ENCODE assay signal across 32 mouse cellular contexts in the genomic region with DNA sequence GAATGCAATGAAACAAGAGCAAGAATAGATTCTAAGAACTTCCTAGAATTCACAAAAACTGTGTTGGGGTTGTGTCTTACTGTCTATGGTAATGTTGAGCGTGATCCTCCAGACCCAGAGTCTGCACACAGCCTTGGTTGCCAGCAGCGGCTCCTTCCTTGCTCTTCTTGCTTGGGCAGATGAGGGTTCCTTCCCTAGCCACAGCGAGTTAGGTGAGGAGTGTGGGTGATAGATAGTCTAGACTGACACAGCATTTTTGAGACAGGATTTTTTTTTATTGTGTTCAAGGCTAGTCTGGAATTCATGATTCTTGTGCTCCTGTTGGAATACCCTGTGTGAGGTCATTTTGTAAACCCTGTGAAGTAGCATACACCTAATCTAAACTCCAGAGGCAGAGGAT. TPM values are rescaled to one million over a fixed set of nuclear protein-coding genes. Genes with fewer than 3 reads are reported as not detected.
DNase-seq lines count a peak whose midpoint lies in the region; ATAC-seq lines count a peak whose summit lies in the region.
"Had no signal": no experiment of that assay in that cellular context is flagged by ENCODE, and none has a peak within 500 bp of the region (broad histone marks: within the 10 kb centered on the region; RNA-seq: fewer than 3 reads in every experiment).

No protein-coding gene starts in this region.

- H3K9ac ChIP-seq in liver, embryonic 13.5 days, result no peak overlapping the region
- no peak overlapping the region for H3K9ac ChIP-seq in forebrain, embryonic 12.5 days
- H3K9ac ChIP-seq: hindbrain, embryonic 15.5 days; limb, embryonic 15.5 days; lung, embryonic 15.5 days; midbrain, embryonic 15.5 days had no signal

- no peaks in the 10 kb centered on the region for H3K27me3 ChIP-seq in liver, embryonic 13.5 days
- H3K27me3 ChIP-seq in forebrain, embryonic 12.5 days, result no peaks in the 10 kb centered on the region
- H3K27me3 ChIP-seq: CH12.LX; hindbrain, embryonic 15.5 days; limb, embryonic 15.5 days; lung, embryonic 15.5 days; megakaryocyte, embryonic 14.5 days; midbrain, embryonic 15.5 days had no signal

- H3K4me2 ChIP-seq in liver, embryonic 13.5 days, result no peak overlapping the region; the same call in 1 of the 2 replicates
- H3K4me2 ChIP-seq in forebrain, embryonic 12.5 days, result no peak overlapping the region
- H3K4me2 ChIP-seq: hindbrain, embryonic 15.5 days; limb, embryonic 15.5 days; lung, embryonic 15.5 days; midbrain, embryonic 15.5 days had no signal

- H3K36me3 ChIP-seq in liver, embryonic 13.5 days, result peaks cover 24% of the 10 kb centered on the region
- peaks cover 8% of the 10 kb centered on the region for H3K36me3 ChIP-seq in forebrain, embryonic 12.5 days (replicated peaks)
- H3K36me3 ChIP-seq: midbrain, embryonic 15.5 days had no signal

- peak; percentile 48; the same call in 1 of the 2 replicates for ATAC-seq in erythroblast, adult 5-6 weeks (replicated peaks; ENCODE audit: low FRiP score, poor library complexity, severe bottlenecking)
- peak; percentile 88 for ATAC-seq in liver, embryonic 13.5 days (ENCODE audit: low read depth)
- peak; percentile 84 for ATAC-seq in megakaryocyte progenitor cell, adult 5-6 weeks (replicated peaks; ENCODE audit: poor library complexity)
- no peak for ATAC-seq in forebrain, embryonic 12.5 days (ENCODE audit: low FRiP score)
- ATAC-seq: forebrain, embryonic 16.5 days; inflammation-experienced regulatory T-cells, adult 6 months; midbrain, embryonic 15.5 days had no signal

- no peak overlapping the region for H3K4me3 ChIP-seq in liver, embryonic 13.5 days (replicated peaks)
- no peak overlapping the region for H3K4me3 ChIP-seq in forebrain, embryonic 12.5 days (replicated peaks)
- H3K4me3 ChIP-seq: forebrain, embryonic 10.5 days; gastrocnemius, adult 2 months; hindbrain, embryonic 10.5 days; hindbrain, embryonic 15.5 days; limb, embryonic 10.5 days; limb, embryonic 15.5 days; lung, embryonic 15.5 days; megakaryocyte, embryonic 14.5 days; midbrain, embryonic 15.5 days had no signal

- peaks cover 33% of the 10 kb centered on the region for H3K4me1 ChIP-seq in liver, embryonic 13.5 days (replicated peaks)
- no peaks in the 10 kb centered on the region for H3K4me1 ChIP-seq in forebrain, embryonic 12.5 days
- H3K4me1 ChIP-seq: hindbrain, embryonic 10.5 days; hindbrain, embryonic 15.5 days; limb, embryonic 10.5 days; limb, embryonic 15.5 days; lung, embryonic 15.5 days; midbrain, embryonic 15.5 days had no signal

- WGBS in liver, embryonic 13.5 days (ENCODE audit: insufficient replicate concordance), result 28% methylated on average over 3 of the region's 3 CpGs
- 98% methylated on average over 3 of the region's 3 CpGs for WGBS in forebrain, embryonic 12.5 days

- DNase-seq in MEL-GATA-1-ER (ENCODE audit: extremely low read depth, low read depth), result peak; percentile 60
- peak; percentile 40 for DNase-seq in liver, embryonic 13.5 days
- DNase-seq in lung, postnatal 36 days, result no peak
- DNase-seq in adrenal gland, postnatal 4 days (ENCODE audit: low spot score in 2 of 2), result no peak
- DNase-seq: adrenal gland, adult 2 months; adrenal gland, postnatal 36 days; cerebellum, adult 8-10 months; cerebellum, postnatal 25 days; gastrocnemius, adult 2 months; gastrocnemius, postnatal 36 days; heart, adult 18-20 months; heart, postnatal 14 days; kidney, adult 11 months; kidney, postnatal 25 days; layer of hippocampus, postnatal 36 days; right cerebral cortex, adult 18-20 months; thymus, adult 2 months; thymus, postnatal 4 days had no signal

- no peaks in the 10 kb centered on the region for H3K9me3 ChIP-seq in liver, embryonic 13.5 days (replicated peaks)
- no peaks in the 10 kb centered on the region for H3K9me3 ChIP-seq in forebrain, embryonic 12.5 days
- H3K9me3 ChIP-seq: forebrain, embryonic 10.5 days; hindbrain, embryonic 10.5 days; hindbrain, embryonic 15.5 days; limb, embryonic 10.5 days; limb, embryonic 15.5 days; lung, embryonic 15.5 days; megakaryocyte, embryonic 14.5 days; midbrain, embryonic 15.5 days had no signal

- peak overlapping the region; percentile 64 for H3K27ac ChIP-seq in liver, embryonic 13.5 days
- H3K27ac ChIP-seq in forebrain, embryonic 12.5 days, result no peak overlapping the region
- H3K27ac ChIP-seq: forebrain, embryonic 10.5 days; gastrocnemius, adult 2 months; hindbrain, embryonic 10.5 days; hindbrain, embryonic 15.5 days; limb, embryonic 10.5 days; limb, embryonic 15.5 days; lung, embryonic 15.5 days; midbrain, embryonic 15.5 days had no signal

RNA-seq across cellular contexts. Expression of a gene that starts 41.1 kb away (rescaled TPM):
- 16.3 and 17.3 TPM in 2 replicates for total RNA-seq in erythroblast, adult 5-6 weeks (2015; ENCODE audit: low replicate concordance)
- total RNA-seq in erythroblast, adult 5-6 weeks (2017; ENCODE audit: low replicate concordance), result 13.4 and 21.0 TPM in 2 replicates
- 12.0 and 15.4 TPM in 2 replicates for polyA plus RNA-seq in liver, embryonic 13.5 days (2015; fragmentation: Nextera tagmentation; extraction: Ambion mirVana)
- 36.1 and 38.4 TPM in 2 replicates for total RNA-seq in megakaryocyte progenitor cell, adult 5-6 weeks (2015)
- 47.7 and 50.8 TPM in 2 replicates for total RNA-seq in megakaryocyte progenitor cell, adult 5-6 weeks (2017)
- polyA plus RNA-seq in forebrain, embryonic 12.5 days (2016; fragmentation: Nextera tagmentation; extraction: Ambion mirVana), result 13.4 and 14.9 TPM in 2 replicates
- total RNA-seq in adrenal gland, postnatal 4 days (2021), result 10 to 100 TPM; 23.3 to 23.6 TPM

RNA-seq across cellular contexts. Expression of a gene that starts 48.3 kb away (rescaled TPM):
- total RNA-seq in erythroblast, adult 5-6 weeks (2015; ENCODE audit: low replicate concordance), result 15.9 and 16.3 TPM in 2 replicates
- 12.8 and 13.6 TPM in 2 replicates for total RNA-seq in erythroblast, adult 5-6 weeks (2017; ENCODE audit: low replicate concordance)
- polyA plus RNA-seq in liver, embryonic 13.5 days (2015; fragmentation: Nextera tagmentation; extraction: Ambion mirVana), result 7.7 and 8.0 TPM in 2 replicates
- 75.6 and 77.2 TPM in 2 replicates for total RNA-seq in megakaryocyte progenitor cell, adult 5-6 weeks (2015)
- 83.1 and 85.8 TPM in 2 replicates for total RNA-seq in megakaryocyte progenitor cell, adult 5-6 weeks (2017)
- polyA plus RNA-seq in forebrain, embryonic 12.5 days (2016; fragmentation: Nextera tagmentation; extraction: Ambion mirVana), result 20.8 and 22.0 TPM in 2 replicates
- total RNA-seq in adrenal gland, postnatal 4 days (2021), result 10 to 100 TPM; 43.9 to 49.9 TPM

Comparison
In these comparisons a context has a peak if more than half of its experiments do, and no peak if none do; other contexts are left out.
1. DNase-seq: peak in MEL-GATA-1-ER (single experiment) and liver, embryonic 13.5 days (single experiment); none in lung, postnatal 36 days (single experiment) and adrenal gland, postnatal 4 days (0 of 2).